In genomic region chr12:105519851-105520250, GRCm38 (mm10) we compare ENCODE assay signal across 24 mouse cellular contexts. TPM values are rescaled to one million over a fixed set of nuclear protein-coding genes. Genes with fewer than 3 reads are reported as not detected.
A peak's percentile ranks its signal among the peaks of the same experiment; 100 is the strongest.
DNase-seq lines count a peak whose midpoint lies in the region; ATAC-seq and TF ChIP-seq lines count a peak whose summit lies in the region.
"Had no signal": no experiment of that assay in that cellular context is flagged by ENCODE, and none has a peak within 500 bp of the region (broad histone marks: within the 10 kb centered on the region; RNA-seq: fewer than 3 reads in every experiment).

No protein-coding gene starts in this region.

- peaks cover 24% of the 10 kb centered on the region for H3K4me1 ChIP-seq in embryonic facial prominence, embryonic 13.5 days
- H3K4me1 ChIP-seq in embryonic facial prominence, embryonic 10.5 days, result 0 out of 2 replicates have a peak, but pooled peaks cover 8% of the 10 kb centered on the region
- H3K4me1 ChIP-seq in heart, embryonic 15.5 days (replicated peaks), result peaks cover 46% of the 10 kb centered on the region
- peaks cover 47% of the 10 kb centered on the region for H3K4me1 ChIP-seq in lung, embryonic 15.5 days
- peaks cover 15% of the 10 kb centered on the region; the same call in 1 of the 2 replicates for H3K4me1 ChIP-seq in stomach, embryonic 16.5 days (ENCODE audit: control insufficient read depth, insufficient read depth, low read length)
- no peaks in the 10 kb centered on the region for H3K4me1 ChIP-seq in forebrain, postnatal 0 days (ENCODE audit: insufficient read depth)

- DNase-seq in embryonic facial prominence, embryonic 10.5 days (ENCODE audit: low spot score), result no peak
- no peak for DNase-seq in heart, postnatal 36 days
- DNase-seq in lung, adult 18-20 months, result no peak
- no peak for DNase-seq in forebrain, postnatal 0 days
- DNase-seq: adrenal gland, adult 8-10 months; cerebellum, adult 8-10 months; gastrocnemius, postnatal 36 days; kidney, adult 18-20 months; layer of hippocampus, adult 9-11 months; left cerebral cortex, postnatal 4 days; liver, postnatal 0 days; spleen, adult 18-20 months had no signal

- TF ChIP-seq CTCF in forebrain, postnatal 0 days (IDR thresholded peaks at IDR 0.05; ENCODE audit: low read depth), result no peak

- intact Hi-C loops in heart, postnatal 36 days (cut with DNase I), result no loop called here

- ATAC-seq in embryonic facial prominence, embryonic 13.5 days (ENCODE audit: insufficient number of reproducible peaks, insufficient read depth, low FRiP score, low TSS enrichment, low read depth), result no peak
- no peak for ATAC-seq in heart, embryonic 15.5 days (replicated peaks; ENCODE audit: insufficient number of reproducible peaks, insufficient read depth, low FRiP score, low read depth)
- no peak for ATAC-seq in lung, embryonic 15.5 days (ENCODE audit: borderline replicate concordance, extremely low read depth, low FRiP score, low TSS enrichment)
- ATAC-seq in stomach, embryonic 16.5 days (ENCODE audit: insufficient read depth, low FRiP score), result no peak
- no peak for ATAC-seq in forebrain, postnatal 0 days
- ATAC-seq: forebrain, embryonic 14.5 days; hindbrain, embryonic 16.5 days; liver, postnatal 0 days; midbrain, embryonic 16.5 days; Patski had no signal

- H3K36me3 ChIP-seq in embryonic facial prominence, embryonic 13.5 days, result no peaks in the 10 kb centered on the region
- no peaks in the 10 kb centered on the region for H3K36me3 ChIP-seq in embryonic facial prominence, embryonic 10.5 days (replicated peaks)
- no peaks in the 10 kb centered on the region for H3K36me3 ChIP-seq in heart, embryonic 15.5 days
- H3K36me3 ChIP-seq in lung, embryonic 15.5 days, result no peaks in the 10 kb centered on the region
- no peaks in the 10 kb centered on the region for H3K36me3 ChIP-seq in stomach, embryonic 16.5 days (ENCODE audit: control insufficient read depth, insufficient read depth, low read length)
- H3K36me3 ChIP-seq in forebrain, postnatal 0 days (ENCODE audit: insufficient read depth), result no peaks in the 10 kb centered on the region
- H3K36me3 ChIP-seq: neural tube, embryonic 15.5 days had no signal

- H3K9me3 ChIP-seq in embryonic facial prominence, embryonic 13.5 days, result no peaks in the 10 kb centered on the region
- H3K9me3 ChIP-seq in embryonic facial prominence, embryonic 10.5 days, result 0 out of 2 replicates have a peak, but pooled peaks cover 5% of the 10 kb centered on the region
- 0 out of 2 replicates have a peak, but pooled peaks cover 2% of the 10 kb centered on the region for H3K9me3 ChIP-seq in heart, embryonic 15.5 days (replicated peaks)
- no peaks in the 10 kb centered on the region for H3K9me3 ChIP-seq in lung, embryonic 15.5 days
- H3K9me3 ChIP-seq in stomach, embryonic 16.5 days (replicated peaks; ENCODE audit: control insufficient read depth, low read length), result no peaks in the 10 kb centered on the region
- H3K9me3 ChIP-seq in forebrain, postnatal 0 days (ENCODE audit: low read length), result no peaks in the 10 kb centered on the region; the same call in 1 of the 2 replicates
- H3K9me3 ChIP-seq: neural tube, embryonic 15.5 days had no signal

- whole genome bisulfite sequencing in embryonic facial prominence, embryonic 13.5 days, result 80% methylated on average over 2 of the region's 2 CpGs
- 85% methylated on average over 2 of the region's 2 CpGs for WGBS in embryonic facial prominence, embryonic 10.5 days
- WGBS in heart, embryonic 15.5 days, result 74% methylated on average over 2 of the region's 2 CpGs
- WGBS in lung, embryonic 15.5 days, result 87% methylated on average over 2 of the region's 2 CpGs
- 71% methylated on average over 2 of the region's 2 CpGs for WGBS in stomach, embryonic 16.5 days
- 92% methylated on average over 2 of the region's 2 CpGs for WGBS in forebrain, postnatal 0 days

- H3K9ac ChIP-seq in embryonic facial prominence, embryonic 13.5 days, result no peak overlapping the region
- H3K9ac ChIP-seq in heart, embryonic 15.5 days, result no peak overlapping the region
- H3K9ac ChIP-seq in lung, embryonic 15.5 days, result no peak overlapping the region
- no peak overlapping the region for H3K9ac ChIP-seq in stomach, embryonic 16.5 days (ENCODE audit: low read length)
- no peak overlapping the region for H3K9ac ChIP-seq in forebrain, postnatal 0 days
- H3K9ac ChIP-seq: liver, postnatal 0 days; neural tube, embryonic 15.5 days had no signal

- H3K4me3 ChIP-seq in embryonic facial prominence, embryonic 13.5 days, result no peak overlapping the region
- no peak overlapping the region for H3K4me3 ChIP-seq in embryonic facial prominence, embryonic 10.5 days
- H3K4me3 ChIP-seq in heart, embryonic 15.5 days, result no peak overlapping the region
- no peak overlapping the region for H3K4me3 ChIP-seq in lung, embryonic 15.5 days
- no peak overlapping the region for H3K4me3 ChIP-seq in stomach, embryonic 16.5 days (replicated peaks; ENCODE audit: low read length)
- no peak overlapping the region for H3K4me3 ChIP-seq in forebrain, postnatal 0 days (ENCODE audit: low read depth, low read length)
- H3K4me3 ChIP-seq: left cerebral cortex, adult 2 months; neural tube, embryonic 15.5 days had no signal

- H3K27ac ChIP-seq in embryonic facial prominence, embryonic 13.5 days, result 0 out of 2 replicates have a peak overlapping the region, but pooled peaks have one; percentile 0
- no peak overlapping the region for H3K27ac ChIP-seq in embryonic facial prominence, embryonic 10.5 days (replicated peaks)
- peak overlapping the region; percentile 48 for H3K27ac ChIP-seq in heart, embryonic 15.5 days
- peak overlapping the region; percentile 48 for H3K27ac ChIP-seq in lung, embryonic 15.5 days
- peak overlapping the region; percentile 59; the same call in 1 of the 2 replicates for H3K27ac ChIP-seq in stomach, embryonic 16.5 days (ENCODE audit: low read length)
- no peak overlapping the region for H3K27ac ChIP-seq in forebrain, postnatal 0 days (ENCODE audit: low read depth, low read length)
- H3K27ac ChIP-seq: left cerebral cortex, adult 2 months; neural tube, embryonic 15.5 days had no signal

- no peak overlapping the region for H3K4me2 ChIP-seq in embryonic facial prominence, embryonic 13.5 days
- H3K4me2 ChIP-seq in heart, embryonic 15.5 days, result no peak overlapping the region
- H3K4me2 ChIP-seq in lung, embryonic 15.5 days, result no peak overlapping the region
- H3K4me2 ChIP-seq in stomach, embryonic 16.5 days (ENCODE audit: low read depth, low read length), result no peak overlapping the region
- H3K4me2 ChIP-seq in forebrain, postnatal 0 days (ENCODE audit: low read depth), result no peak overlapping the region
- H3K4me2 ChIP-seq: neural tube, embryonic 15.5 days had no signal

- H3K27me3 ChIP-seq in embryonic facial prominence, embryonic 13.5 days, result no peaks in the 10 kb centered on the region
- H3K27me3 ChIP-seq in embryonic facial prominence, embryonic 10.5 days (replicated peaks; ENCODE audit: low read depth, poor library complexity, severe bottlenecking), result no peaks in the 10 kb centered on the region
- peaks cover 13% of the 10 kb centered on the region for H3K27me3 ChIP-seq in heart, embryonic 15.5 days
- no peaks in the 10 kb centered on the region for H3K27me3 ChIP-seq in lung, embryonic 15.5 days
- no peaks in the 10 kb centered on the region for H3K27me3 ChIP-seq in stomach, embryonic 16.5 days (ENCODE audit: control insufficient read depth, insufficient read depth, low read length)
- no peaks in the 10 kb centered on the region for H3K27me3 ChIP-seq in forebrain, postnatal 0 days (ENCODE audit: insufficient read depth, low read length)
- H3K27me3 ChIP-seq: neural tube, embryonic 15.5 days had no signal

RNA-seq across cellular contexts. Expression of gene Bdkrb2, which starts 43.2 kb away (rescaled TPM):
- polyA plus RNA-seq in embryonic facial prominence, embryonic 13.5 days (2015; fragmentation: Nextera tagmentation; extraction: Ambion mirVana), result 0.70 and 1.1 TPM in 2 replicates
- 0.53 and 0.82 TPM in 2 replicates for polyA plus RNA-seq in embryonic facial prominence, embryonic 10.5 days (2016; fragmentation: Nextera tagmentation; extraction: Ambion mirVana)
- polyA plus RNA-seq in heart, embryonic 15.5 days (2015; fragmentation: Nextera tagmentation; extraction: Ambion mirVana), result 0.77 and 1.6 TPM in 2 replicates
- total RNA-seq in heart, postnatal 36 days (2021), result under 1 TPM; 0.38 to 0.56 TPM
- polyA plus RNA-seq in lung, embryonic 15.5 days (2015; fragmentation: Nextera tagmentation; extraction: Ambion mirVana), result 0.93 and 1.3 TPM in 2 replicates
- polyA plus RNA-seq in stomach, embryonic 16.5 days (2015; fragmentation: Nextera tagmentation; extraction: Ambion mirVana), result 5.3 and 7.3 TPM in 2 replicates
- total RNA-seq in forebrain, postnatal 0 days (2014; rRNA removed), result 0.92 and 1.7 TPM in 2 replicates
- 0.29 and 0.53 TPM in 2 replicates for polyA plus RNA-seq in forebrain, postnatal 0 days (2015; fragmentation: Nextera tagmentation; extraction: Ambion mirVana)
- total RNA-seq: hematopoietic stem cell, adult 5-6 weeks had no signal
- polyA plus RNA-seq: liver, adult 2 months had no signal

Comparison
In these comparisons a context has a peak if more than half of its experiments do, and no peak if none do; other contexts are left out.
1. H3K27ac ChIP-seq: peak in embryonic facial prominence, embryonic 13.5 days (single experiment), heart, embryonic 15.5 days (single experiment), lung, embryonic 15.5 days (single experiment) and stomach, embryonic 16.5 days (single experiment); none in embryonic facial prominence, embryonic 10.5 days (single experiment) and forebrain, postnatal 0 days (single experiment).